Comparison of ENCODE assay signal across 18 mouse cellular contexts in genomic region chr5:28302671-28303070, GRCm38 (mm10). TPM values are rescaled to one million over a fixed set of nuclear protein-coding genes. Genes with fewer than 3 reads are reported as not detected.
"Had no signal": no experiment of that assay in that cellular context is flagged by ENCODE, and none has a peak within 500 bp of the region (broad histone marks: within the 10 kb centered on the region; RNA-seq: fewer than 3 reads in every experiment).

No protein-coding gene starts in this region.

- H3K4me1 ChIP-seq: liver, embryonic 12.5 days; midbrain, embryonic 13.5 days; midbrain, embryonic 15.5 days; neural tube, embryonic 12.5 days; stomach, embryonic 15.5 days had no signal

- H3K4me3 ChIP-seq: liver, embryonic 12.5 days; megakaryocyte, embryonic 14.5 days; midbrain, embryonic 13.5 days; midbrain, embryonic 15.5 days; neural tube, embryonic 12.5 days; stomach, embryonic 15.5 days had no signal

- H3K9me3 ChIP-seq: liver, embryonic 12.5 days; midbrain, embryonic 13.5 days; midbrain, embryonic 15.5 days; neural tube, embryonic 12.5 days; stomach, embryonic 15.5 days had no signal

- DNase-seq: lung, embryonic 14.5 days; lung, postnatal 10 days; right cerebral cortex, postnatal 14 days; spleen, adult 18-20 months; thymus, adult 18-20 months; thymus, postnatal 14 days; thymus, postnatal 36 days had no signal

- H3K4me2 ChIP-seq: liver, embryonic 12.5 days; lung, embryonic 14.5 days; midbrain, embryonic 11.5 days; midbrain, embryonic 13.5 days; midbrain, embryonic 15.5 days; neural tube, embryonic 12.5 days; stomach, embryonic 15.5 days had no signal

- H3K27ac ChIP-seq: liver, embryonic 12.5 days; liver, embryonic 14.5 days; macrophage; midbrain, embryonic 13.5 days; midbrain, embryonic 15.5 days; neural tube, embryonic 12.5 days; stomach, embryonic 15.5 days had no signal

- H3K36me3 ChIP-seq: liver, embryonic 12.5 days; midbrain, embryonic 13.5 days; midbrain, embryonic 15.5 days; neural tube, embryonic 12.5 days; stomach, embryonic 15.5 days had no signal

- ATAC-seq: liver, embryonic 12.5 days; midbrain, embryonic 13.5 days; midbrain, embryonic 15.5 days had no signal

- H3K9ac ChIP-seq: liver, embryonic 12.5 days; liver, embryonic 14.5 days; lung, embryonic 14.5 days; midbrain, embryonic 13.5 days; midbrain, embryonic 15.5 days; neural tube, embryonic 12.5 days; stomach, embryonic 15.5 days had no signal

- H3K27me3 ChIP-seq: midbrain, embryonic 13.5 days; midbrain, embryonic 15.5 days; neural tube, embryonic 12.5 days; stomach, embryonic 15.5 days had no signal

RNA-seq across cellular contexts. Expression of gene Cnpy1, which starts 57.1 kb away (rescaled TPM):
- polyA plus RNA-seq: liver, embryonic 12.5 days; liver, embryonic 16.5 days; macrophage; thymus, postnatal 0 days had no signal
